36 mouse cellular contexts compared by ENCODE assay signal in the genomic region with DNA sequence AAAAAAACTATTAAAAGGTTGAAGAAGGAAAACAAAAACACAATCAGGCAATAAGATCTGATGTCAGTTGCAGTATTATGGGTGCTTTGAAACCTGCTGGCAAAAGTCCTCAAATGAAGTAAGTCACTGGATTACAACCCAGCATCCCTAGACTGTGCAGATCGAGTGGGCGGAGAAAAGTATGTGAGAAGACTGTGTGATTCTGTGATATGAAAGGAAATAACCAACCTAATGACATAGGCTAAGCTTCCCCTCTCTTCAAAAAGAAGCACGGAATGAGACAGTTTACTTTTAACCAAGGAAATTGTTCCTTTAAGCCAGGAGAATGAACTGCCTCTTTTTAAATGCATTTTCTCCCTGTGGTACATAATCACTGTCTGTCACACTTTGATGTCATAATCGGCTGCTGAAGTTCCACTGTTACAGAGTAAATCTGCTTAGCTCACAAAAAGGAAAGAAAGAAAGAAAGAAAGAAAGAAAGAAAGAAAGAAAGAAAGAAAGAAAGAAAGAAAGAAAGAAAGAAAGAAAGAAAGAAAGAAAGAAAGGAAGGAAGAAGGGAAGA.
A peak's percentile ranks its signal among the peaks of the same experiment; 100 is the strongest.
DNase-seq lines count a peak whose midpoint lies in the region; ATAC-seq lines count a peak whose summit lies in the region.
"Had no signal": no experiment of that assay in that cellular context is flagged by ENCODE, and none has a peak within 500 bp of the region (broad histone marks: within the 10 kb centered on the region; RNA-seq: fewer than 3 reads in every experiment).

No protein-coding gene starts in this region.

- no peak for DNase-seq in frontal cortex, postnatal 25 days (ENCODE audit: low spot score in 2 of 2)
- DNase-seq in Muller cell, postnatal 12 days (ENCODE audit: inconsistent ontology term): peak; percentile 36
- DNase-seq in midbrain, embryonic 14.5 days: peak; percentile 47
- no peak for DNase-seq in adrenal gland, postnatal 25 days
- no peak for DNase-seq in left cerebral cortex, adult 8-10 months (ENCODE audit: low spot score in 2 of 2)
- DNase-seq: adrenal gland, adult 8-10 months; cerebellum, adult 11 months; cerebellum, adult 9-11 months; embryo, embryonic 11 days; gastrocnemius, adult 2 months; gastrocnemius, postnatal 36 days; heart, adult 18-20 months; heart, postnatal 36 days; kidney, adult 8-10 months; kidney, postnatal 10 days; layer of hippocampus, postnatal 36 days; liver, embryonic 13.5 days; lung, adult 18-20 months; lung, postnatal 4 days; retina, postnatal 1 day; right cerebral cortex, postnatal 14 days; thymus, adult 18-20 months; thymus, postnatal 25 days had no signal

- no peaks in the 10 kb centered on the region for H3K9me3 ChIP-seq in forebrain, embryonic 13.5 days (replicated peaks)
- H3K9me3 ChIP-seq in midbrain, embryonic 14.5 days (ENCODE audit: control insufficient read depth, low read length): no peaks in the 10 kb centered on the region
- H3K9me3 ChIP-seq: hindbrain, embryonic 12.5 days; intestine, embryonic 15.5 days; limb, embryonic 10.5 days; limb, embryonic 15.5 days; liver, embryonic 13.5 days; megakaryocyte, embryonic 14.5 days; neural tube, embryonic 15.5 days; stomach, embryonic 15.5 days had no signal

- peak; percentile 44; the same call in 1 of the 2 replicates for ATAC-seq in frontal cortex, adult (ENCODE audit: low TSS enrichment)
- ATAC-seq in forebrain, embryonic 13.5 days: peak; percentile 77
- ATAC-seq in midbrain, embryonic 14.5 days (ENCODE audit: low FRiP score, low TSS enrichment): no peak
- ATAC-seq: hindbrain, postnatal 0 days; intestine, embryonic 15.5 days; lung, postnatal 0 days had no signal

- no peak overlapping the region for H3K27ac ChIP-seq in forebrain, embryonic 13.5 days
- no peak overlapping the region for H3K27ac ChIP-seq in midbrain, embryonic 14.5 days (replicated peaks; ENCODE audit: low read depth, low read length)
- H3K27ac ChIP-seq: gastrocnemius, adult 2 months; hindbrain, embryonic 12.5 days; hindbrain, postnatal 0 days; intestine, embryonic 15.5 days; limb, embryonic 10.5 days; limb, embryonic 15.5 days; liver, embryonic 13.5 days; neural tube, embryonic 15.5 days; stomach, embryonic 15.5 days had no signal

- H3K4me3 ChIP-seq in forebrain, embryonic 13.5 days: no peak overlapping the region
- no peak overlapping the region for H3K4me3 ChIP-seq in midbrain, embryonic 14.5 days (replicated peaks; ENCODE audit: low read depth, low read length)
- H3K4me3 ChIP-seq: erythroblast, embryonic 14.5 days; gastrocnemius, adult 2 months; hindbrain, embryonic 12.5 days; intestine, embryonic 15.5 days; limb, embryonic 10.5 days; limb, embryonic 15.5 days; liver, embryonic 13.5 days; megakaryocyte, embryonic 14.5 days; neural tube, embryonic 15.5 days; stomach, embryonic 15.5 days had no signal

- no peak overlapping the region for H3K4me2 ChIP-seq in forebrain, embryonic 13.5 days
- H3K4me2 ChIP-seq in midbrain, embryonic 14.5 days (ENCODE audit: low read length): peak overlapping the region; percentile 26
- H3K4me2 ChIP-seq: heart, embryonic 11.5 days; hindbrain, embryonic 12.5 days; intestine, embryonic 15.5 days; limb, embryonic 15.5 days; liver, embryonic 13.5 days; neural tube, embryonic 15.5 days; stomach, embryonic 15.5 days had no signal

- H3K36me3 ChIP-seq in forebrain, embryonic 13.5 days (ENCODE audit: poor library complexity, severe bottlenecking): no peaks in the 10 kb centered on the region
- H3K36me3 ChIP-seq in midbrain, embryonic 14.5 days (ENCODE audit: control insufficient read depth, insufficient read depth, low read length): no peaks in the 10 kb centered on the region
- H3K36me3 ChIP-seq: hindbrain, embryonic 12.5 days; intestine, embryonic 15.5 days; limb, embryonic 10.5 days; limb, embryonic 15.5 days; liver, embryonic 13.5 days; neural tube, embryonic 15.5 days; stomach, embryonic 15.5 days had no signal

- no peaks in the 10 kb centered on the region for H3K27me3 ChIP-seq in forebrain, embryonic 13.5 days
- peaks cover 33% of the 10 kb centered on the region; the same call in 1 of the 2 replicates for H3K27me3 ChIP-seq in midbrain, embryonic 14.5 days (ENCODE audit: control insufficient read depth, insufficient read depth, low read length)
- H3K27me3 ChIP-seq: hindbrain, embryonic 12.5 days; intestine, embryonic 15.5 days; limb, embryonic 15.5 days; liver, embryonic 13.5 days; megakaryocyte, embryonic 14.5 days; neural tube, embryonic 15.5 days; stomach, embryonic 15.5 days had no signal

- 12% methylated on average over 4 of the region's 4 CpGs for WGBS in forebrain, embryonic 13.5 days
- 12% methylated on average over 4 of the region's 4 CpGs for WGBS in midbrain, embryonic 14.5 days

- no peak overlapping the region for H3K9ac ChIP-seq in forebrain, embryonic 13.5 days
- no peak overlapping the region for H3K9ac ChIP-seq in midbrain, embryonic 14.5 days (replicated peaks; ENCODE audit: low read length)
- H3K9ac ChIP-seq: hindbrain, embryonic 12.5 days; intestine, embryonic 15.5 days; limb, embryonic 15.5 days; liver, embryonic 13.5 days; neural tube, embryonic 15.5 days; stomach, embryonic 15.5 days had no signal

- peaks cover 7% of the 10 kb centered on the region; the same call in 1 of the 2 replicates for H3K4me1 ChIP-seq in forebrain, embryonic 13.5 days
- no peaks in the 10 kb centered on the region for H3K4me1 ChIP-seq in midbrain, embryonic 14.5 days (ENCODE audit: control insufficient read depth, insufficient read depth, low read length)
- H3K4me1 ChIP-seq: hindbrain, embryonic 12.5 days; intestine, embryonic 15.5 days; limb, embryonic 10.5 days; limb, embryonic 15.5 days; liver, embryonic 13.5 days; megakaryocyte, embryonic 14.5 days; neural tube, embryonic 15.5 days; stomach, embryonic 15.5 days had no signal

Comparison
In these comparisons a context has a peak if more than half of its experiments do, and no peak if none do; other contexts are left out.
1. DNase-seq: peak in Muller cell, postnatal 12 days (single experiment) and midbrain, embryonic 14.5 days (single experiment); none in frontal cortex, postnatal 25 days (0 of 2), adrenal gland, postnatal 25 days (single experiment) and left cerebral cortex, adult 8-10 months (0 of 2).